Mouse (Mus musculus) myocyte (in vitro differentiated cells): ENCODE results near the gene Ctbs. TPM values are rescaled to one million over a fixed set of nuclear protein-coding genes. Genes with fewer than 3 reads are reported as not detected.

Experiments used
- H3K27me3 ChIP-seq: one replicate; pipeline ENCODE4 v1.6.1; 2011; ENCODE audit not compliant: control insufficient read depth, insufficient read depth, insufficient read length
- H3K36me3 ChIP-seq: one replicate; pipeline ENCODE4 v1.6.1; 2011; ENCODE audit not compliant: control insufficient read depth, insufficient read depth
- H3K4me2 ChIP-seq: one replicate; pipeline ENCODE4 v1.6.1; 2011; ENCODE audit warnings: low read depth, control low read depth
- H3K4me3 ChIP-seq: one replicate; pipeline ENCODE4 v1.5.1; 2011; ENCODE audit warnings: mild to moderate bottlenecking, control low read depth, moderate library complexity
- H3K79me2 ChIP-seq: one replicate; pipeline ENCODE4 v1.6.1; 2011; ENCODE audit not compliant: control insufficient read depth, insufficient read depth
- H3ac ChIP-seq: one replicate; pipeline ENCODE4 v1.6.1; 2011; ENCODE audit not compliant: control insufficient read depth, insufficient read length
- CEBPB ChIP-seq: IDR thresholded peaks from 2 replicates; pipeline ENCODE4 v1.6.1; 2011; ENCODE audit warnings: mild to moderate bottlenecking, moderate library complexity; ENCODE audit not compliant: poor library complexity, insufficient read depth, severe bottlenecking
- E2F4 ChIP-seq: IDR thresholded peaks from one replicate; pipeline ENCODE4 v1.6.1; 2011; ENCODE audit warnings: mild to moderate bottlenecking, control low read depth, moderate library complexity; ENCODE audit not compliant: insufficient read depth
- MAX ChIP-seq: IDR thresholded peaks from one replicate; pipeline ENCODE4 v1.6.1; 2011; ENCODE audit warnings: low read depth, mild to moderate bottlenecking, control low read depth
- MYOD1 ChIP-seq, 3 experiments: IDR thresholded peaks; one replicate each; pipeline ENCODE4 v1.6.1; 2011; ENCODE audit warnings: control low read depth in 2 of 3, low read depth in 2 of 3, mild to moderate bottlenecking in 2 of 3, moderate library complexity in 1 of 3; ENCODE audit not compliant: insufficient read length in 2 of 3, control insufficient read depth in 1 of 3
- MYOG ChIP-seq, 3 experiments: IDR thresholded peaks; one replicate each; pipeline ENCODE4 v1.6.1; 2011; ENCODE audit warnings: control low read depth in 2 of 3, low read depth in 2 of 3, mild to moderate bottlenecking in 2 of 3; ENCODE audit not compliant: insufficient read length in 2 of 3, control insufficient read depth in 1 of 3, insufficient read depth in 1 of 3
- POLR2A ChIP-seq: IDR thresholded peaks from one replicate; pipeline ENCODE4 v1.6.1; 2011; ENCODE audit warnings: low read depth, mild to moderate bottlenecking, control low read depth, moderate library complexity; ENCODE audit not compliant: insufficient read length
- POLR2AphosphoS2 ChIP-seq: IDR thresholded peaks from one replicate; pipeline ENCODE4 v1.6.1; 2011; ENCODE audit warnings: low read depth, control low read depth; ENCODE audit not compliant: insufficient read length
- REST ChIP-seq: IDR thresholded peaks from one replicate; pipeline ENCODE4 v1.6.1; 2011; ENCODE audit warnings: mild to moderate bottlenecking, control low read depth, moderate library complexity; ENCODE audit not compliant: insufficient read depth, insufficient read length
- SRF ChIP-seq: IDR thresholded peaks from one replicate; pipeline ENCODE4 v1.6.1; 2011; ENCODE audit warnings: low read depth; ENCODE audit not compliant: control insufficient read depth, insufficient read length
- TCF12 ChIP-seq: IDR thresholded peaks from one replicate; pipeline ENCODE4 v1.6.1; 2011; ENCODE audit warnings: mild to moderate bottlenecking, control low read depth; ENCODE audit not compliant: poor library complexity, insufficient read depth, severe bottlenecking
- TCF3 ChIP-seq: IDR thresholded peaks from one replicate; pipeline ENCODE4 v1.6.1; 2011; ENCODE audit warnings: low read depth, control low read depth; ENCODE audit not compliant: insufficient read length
- USF1 ChIP-seq: IDR thresholded peaks from one replicate; pipeline ENCODE4 v1.6.1; 2011; ENCODE audit warnings: low read depth, mild to moderate bottlenecking, control low read depth, moderate library complexity
- polyA plus RNA-seq: library from polyadenylated mRNA; unstranded; fragments of >200 nt; fragmentation: generic; extraction: Trizol; gene quantifications from one replicate; pipeline ENCODE4 v1.2.1, GENCODE M21; 2012; ENCODE audit warnings: missing spikeins

Ctbs gene
- polyA plus RNA-seq, 1 experiment = 2.9 TPM

GRCm38 (mm10) chr3:146406007-146406341, 43.6 kb upstream of the Ctbs start:
- no peak overlapping the region for H3ac ChIP-seq
- H3K4me2 ChIP-seq = peak overlapping the region; percentile 98
- no peak for TF ChIP-seq MAX
- TF ChIP-seq POLR2AphosphoS2 = no peak
- no peak for TF ChIP-seq REST
- TF ChIP-seq CEBPB = no peak
- TF ChIP-seq USF1 = no peak
- TF ChIP-seq TCF12 = no peak
- TF ChIP-seq POLR2A = no peak
- TF ChIP-seq SRF = no peak
- no peak for TF ChIP-seq MYOG (IDR thresholded peaks at IDR 0.05; ENCODE audit: control insufficient read depth in 1 of 3, insufficient read depth in 1 of 3, insufficient read length in 2 of 3, low read depth in 2 of 3)
- TF ChIP-seq MYOD1 (IDR thresholded peaks at IDR 0.05; ENCODE audit: control insufficient read depth in 1 of 3, insufficient read length in 2 of 3, low read depth in 2 of 3) = no peak
- no peak for TF ChIP-seq E2F4
- no peak for TF ChIP-seq TCF3
- H3K79me2 ChIP-seq = peaks cover 32% of the 10 kb centered on the region
- H3K27me3 ChIP-seq = no peaks in the 10 kb centered on the region
- peak overlapping the region; percentile 44 for H3K4me3 ChIP-seq
- no peaks in the 10 kb centered on the region for H3K36me3 ChIP-seq

GRCm38 (mm10) chr3:146407086-146407721, 42.4 kb upstream of the Ctbs start:
- H3K27me3 ChIP-seq = no peaks in the 10 kb centered on the region
- no peaks in the 10 kb centered on the region for H3K36me3 ChIP-seq
- H3K4me3 ChIP-seq = no peak overlapping the region
- TF ChIP-seq USF1 (no peak), MYOD1 (IDR thresholded peaks at IDR 0.05; ENCODE audit: control insufficient read depth in 1 of 3, insufficient read length in 2 of 3, low read depth in 2 of 3) (no peak), MAX (no peak), POLR2A (no peak), TCF12 (no peak), MYOG (IDR thresholded peaks at IDR 0.05; ENCODE audit: control insufficient read depth in 1 of 3, insufficient read depth in 1 of 3, insufficient read length in 2 of 3, low read depth in 2 of 3) (no peak), CEBPB (no peak), SRF (no peak), REST (no peak), TCF3 (no peak), E2F4 (no peak), POLR2AphosphoS2 (no peak)
- no peak overlapping the region for H3K4me2 ChIP-seq
- H3ac ChIP-seq = no peak overlapping the region
- peaks cover 32% of the 10 kb centered on the region for H3K79me2 ChIP-seq

- TF ChIP-seq TCF12 = no peak
- no peak for TF ChIP-seq MYOD1 (IDR thresholded peaks at IDR 0.05; ENCODE audit: control insufficient read depth in 1 of 3, insufficient read length in 2 of 3, low read depth in 2 of 3)
- no peak for TF ChIP-seq REST
- no peak for TF ChIP-seq CEBPB
- TF ChIP-seq TCF3 = no peak
- no peak for TF ChIP-seq USF1
- TF ChIP-seq MAX = no peak
- no peak overlapping the region for H3K4me2 ChIP-seq
- H3K4me3 ChIP-seq = no peak overlapping the region
- H3K36me3 ChIP-seq = no peaks in the 10 kb centered on the region
- no peak overlapping the region for H3ac ChIP-seq
- no peaks in the 10 kb centered on the region for H3K27me3 ChIP-seq
- peaks cover 28% of the 10 kb centered on the region for H3K79me2 ChIP-seq
Measured at GRCm38 (mm10) chr3:146410114-146410513, 39.5 kb upstream of the Ctbs start.

GRCm38 (mm10) chr3:146412008-146412407, 37.6 kb upstream of the Ctbs start:
- H3K4me3 ChIP-seq = no peak overlapping the region
- no peak for TF ChIP-seq MYOG (IDR thresholded peaks at IDR 0.05; ENCODE audit: control insufficient read depth in 1 of 3, insufficient read depth in 1 of 3, insufficient read length in 2 of 3, low read depth in 2 of 3)
- no peak for TF ChIP-seq MAX
- TF ChIP-seq MYOD1 (IDR thresholded peaks at IDR 0.05; ENCODE audit: control insufficient read depth in 1 of 3, insufficient read length in 2 of 3, low read depth in 2 of 3) = no peak
- no peak for TF ChIP-seq E2F4
- TF ChIP-seq CEBPB = no peak
- TF ChIP-seq TCF12 = no peak
- TF ChIP-seq POLR2A = no peak
- TF ChIP-seq TCF3 = no peak
- TF ChIP-seq USF1 = no peak
- TF ChIP-seq REST = no peak
- no peak for TF ChIP-seq POLR2AphosphoS2
- no peak for TF ChIP-seq SRF
- no peak overlapping the region for H3ac ChIP-seq
- no peaks in the 10 kb centered on the region for H3K36me3 ChIP-seq
- peaks cover 13% of the 10 kb centered on the region for H3K79me2 ChIP-seq
- no peak overlapping the region for H3K4me2 ChIP-seq
- no peaks in the 10 kb centered on the region for H3K27me3 ChIP-seq

GRCm38 (mm10) chr3:146412480-146412879, 37.1 kb upstream of the Ctbs start:
- H3K4me2 ChIP-seq = no peak overlapping the region
- no peaks in the 10 kb centered on the region for H3K36me3 ChIP-seq
- no peaks in the 10 kb centered on the region for H3K27me3 ChIP-seq
- H3ac ChIP-seq = no peak overlapping the region
- peaks cover 8% of the 10 kb centered on the region for H3K79me2 ChIP-seq
- TF ChIP-seq TCF12 = no peak
- no peak for TF ChIP-seq E2F4
- TF ChIP-seq MAX = no peak
- TF ChIP-seq MYOD1 (IDR thresholded peaks at IDR 0.05; ENCODE audit: control insufficient read depth in 1 of 3, insufficient read length in 2 of 3, low read depth in 2 of 3) = no peak
- no peak for TF ChIP-seq MYOG (IDR thresholded peaks at IDR 0.05; ENCODE audit: control insufficient read depth in 1 of 3, insufficient read depth in 1 of 3, insufficient read length in 2 of 3, low read depth in 2 of 3)
- no peak overlapping the region for H3K4me3 ChIP-seq
